ENCODE assay signal across 8 mouse cellular contexts in genomic region chr16:89844580-89844979, GRCm38 (mm10).
A peak's percentile ranks its signal among the peaks of the same experiment; 100 is the strongest.
DNase-seq lines count a peak whose midpoint lies in the region; ATAC-seq and TF ChIP-seq lines count a peak whose summit lies in the region.

No protein-coding gene starts in this region.

- no peak overlapping the region for H3K4me2 ChIP-seq in hindbrain, embryonic 11.5 days (replicated peaks; ENCODE audit: low read depth, low read length)

- H3K4me3 ChIP-seq in embryonic fibroblast, embryonic 13.5 days (ENCODE audit: insufficient read depth, low read length) = no peak overlapping the region
- no peak overlapping the region for H3K4me3 ChIP-seq in hindbrain, embryonic 11.5 days (ENCODE audit: low read depth, low read length)

- H3K9me3 ChIP-seq in hindbrain, embryonic 11.5 days (ENCODE audit: control insufficient read depth, low read length) = no peaks in the 10 kb centered on the region

- H3K4me1 ChIP-seq in embryonic fibroblast, embryonic 13.5 days (ENCODE audit: control insufficient read depth, insufficient read depth, low read length) = no peaks in the 10 kb centered on the region
- no peaks in the 10 kb centered on the region; the same call in 1 of the 2 replicates for H3K4me1 ChIP-seq in hindbrain, embryonic 11.5 days (replicated peaks; ENCODE audit: control insufficient read depth, insufficient read depth, low read length)

- WGBS in hindbrain, embryonic 11.5 days = 43% methylated on average over 5 of the region's 5 CpGs

- no peaks in the 10 kb centered on the region for H3K27me3 ChIP-seq in hindbrain, embryonic 11.5 days (ENCODE audit: control insufficient read depth, insufficient read depth, low read length)

- TF ChIP-seq CTCF in embryonic fibroblast, embryonic 13.5 days (IDR thresholded peaks at IDR 0.05; ENCODE audit: borderline replicate concordance, insufficient read depth, low read length) = peak; percentile 46; the same call in 1 of the 2 replicates

- peak; percentile 80 for ATAC-seq in hindbrain, embryonic 11.5 days (ENCODE audit: low FRiP score)
- ATAC-seq in megakaryocyte, adult 5-6 weeks (ENCODE audit: poor library complexity, severe bottlenecking) = peak; percentile 35

- no peak overlapping the region for H3K27ac ChIP-seq in embryonic fibroblast, embryonic 13.5 days (ENCODE audit: insufficient read depth, low read length)
- no peak overlapping the region for H3K27ac ChIP-seq in hindbrain, embryonic 11.5 days (ENCODE audit: low read depth, low read length)

- H3K9ac ChIP-seq in hindbrain, embryonic 11.5 days (ENCODE audit: low read depth, low read length) = no peak overlapping the region

- TF ChIP-seq POLR2A in embryonic fibroblast, embryonic 13.5 days (IDR thresholded peaks at IDR 0.05; ENCODE audit: low read depth, low read length) = no peak

- H3K36me3 ChIP-seq in hindbrain, embryonic 11.5 days (ENCODE audit: control insufficient read depth, insufficient read depth, low read length) = no peaks in the 10 kb centered on the region

- DNase-seq in adrenal gland, adult 2 months = peak; percentile 56
- DNase-seq in adrenal gland, adult 8-10 months = no peak
- peak; percentile 65 for DNase-seq in adrenal gland, postnatal 14 days
- DNase-seq in hindbrain, embryonic 11.5 days (ENCODE audit: low spot score) = peak; percentile 57
- DNase-seq in layer of hippocampus, adult 9-11 months = peak; percentile 47
- peak; percentile 62 to 67 for DNase-seq in right cerebral cortex, postnatal 10 days (ENCODE audit: low spot score in 2 of 2)
